8 mouse cellular contexts compared by ENCODE assay signal in the genomic region with DNA sequence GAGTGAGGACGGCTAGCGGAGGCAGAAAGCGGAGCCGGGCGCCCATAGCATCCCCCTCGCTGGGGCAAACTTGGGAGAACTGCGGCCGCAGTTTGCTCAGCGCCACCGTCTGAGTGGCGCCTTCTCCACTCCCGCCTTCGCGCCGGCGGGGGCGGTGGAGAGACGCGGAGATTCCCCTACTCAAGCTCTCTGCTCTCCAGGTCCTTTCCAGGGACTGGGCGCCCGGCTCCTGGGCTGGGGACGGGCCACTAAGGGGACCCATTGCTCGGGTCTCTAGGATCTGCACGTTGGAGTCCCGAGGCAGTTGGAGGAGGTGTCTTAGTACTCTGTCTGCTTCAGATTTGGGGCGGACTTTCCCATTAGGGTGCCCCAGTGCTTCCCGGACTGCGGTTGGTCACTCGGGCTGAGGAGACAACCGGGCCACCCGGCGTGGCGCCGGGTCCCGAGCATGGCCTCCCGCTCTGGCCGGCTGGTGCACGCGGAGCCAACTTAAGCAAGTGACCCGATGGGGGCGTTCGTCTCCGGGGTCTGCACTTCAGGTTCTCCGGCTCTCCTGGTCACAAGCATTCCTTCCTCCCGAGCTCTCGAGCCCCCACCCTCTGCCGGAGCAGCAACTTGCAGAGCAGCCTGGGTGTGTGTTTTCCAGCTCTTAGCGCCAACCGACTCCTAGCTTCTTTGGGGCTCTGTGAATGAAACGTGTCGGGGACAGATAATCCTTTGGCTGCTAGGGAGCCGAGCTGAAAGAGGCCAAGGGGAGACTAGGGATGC. TPM values are rescaled to one million over a fixed set of nuclear protein-coding genes. Genes with fewer than 3 reads are reported as not detected.
A peak's percentile ranks its signal among the peaks of the same experiment; 100 is the strongest.
DNase-seq lines count a peak whose midpoint lies in the region; ATAC-seq lines count a peak whose summit lies in the region.

No protein-coding gene starts in this region.

- H3K4me2 ChIP-seq in lung, embryonic 16.5 days (ENCODE audit: low read depth, low read length): peak overlapping the region; percentile 84

- peak overlapping the region; percentile 67 for H3K9ac ChIP-seq in lung, embryonic 16.5 days (ENCODE audit: low read length)

- H3K27me3 ChIP-seq in lung, embryonic 16.5 days (ENCODE audit: control insufficient read depth, insufficient read depth, low read depth, low read length): no peaks in the 10 kb centered on the region

- H3K4me1 ChIP-seq in lung, embryonic 16.5 days (replicated peaks; ENCODE audit: control insufficient read depth, insufficient read depth, low read length): peaks cover 11% of the 10 kb centered on the region

- H3K36me3 ChIP-seq in lung, embryonic 16.5 days (ENCODE audit: control insufficient read depth, insufficient read depth, low read length): no peaks in the 10 kb centered on the region

- peak overlapping the region; percentile 81 for H3K27ac ChIP-seq in lung, embryonic 16.5 days (ENCODE audit: low read length)

- peak; percentile 74 for DNase-seq in NIH3T3 (ENCODE audit: low read depth)
- peak; percentile 46 for DNase-seq in cerebellum, adult 9-11 months
- DNase-seq in frontal cortex, postnatal 10 days (ENCODE audit: low spot score in 2 of 2): peak; percentile 67 to 68
- peak; percentile 67 for DNase-seq in layer of hippocampus, postnatal 14 days (ENCODE audit: low spot score in 2 of 2)
- peak; percentile 59 for DNase-seq in ovary, postnatal 36 days (ENCODE audit: low spot score)
- no peak for DNase-seq in spleen, postnatal 14 days (ENCODE audit: low spot score in 2 of 2)

- peak overlapping the region; percentile 67 for H3K4me3 ChIP-seq in lung, embryonic 16.5 days (ENCODE audit: low read length)

- ATAC-seq in hematopoietic stem cell, adult 5-6 weeks (replicated peaks in 1 of 2; ENCODE audit: insufficient read depth in 1 of 2, low FRiP score in 2 of 2, low TSS enrichment in 1 of 2, low read depth in 1 of 2, poor library complexity in 2 of 2, severe bottlenecking in 2 of 2): peak; percentile 48 to 59
- ATAC-seq in lung, embryonic 16.5 days (ENCODE audit: low read depth): peak; percentile 86

- WGBS in lung, embryonic 16.5 days: under 1% methylated on average over 52 of the region's 52 CpGs

- no peaks in the 10 kb centered on the region for H3K9me3 ChIP-seq in lung, embryonic 16.5 days (ENCODE audit: control insufficient read depth, low read length)

RNA-seq across cellular contexts. Expression of a gene that starts 1.5 kb away (rescaled TPM):
- total RNA-seq in hematopoietic stem cell, adult 5-6 weeks (2017): not detected in 2 replicates
- 10 to 100 TPM; 13.6 to 14.7 TPM for total RNA-seq in layer of hippocampus, postnatal 14 days (2021)
- 25.6 and 26.1 TPM in 2 replicates for polyA plus RNA-seq in lung, embryonic 16.5 days (2015; fragmentation: Nextera tagmentation; extraction: Ambion mirVana)

Comparison
In these comparisons a context has a peak if more than half of its experiments do, and no peak if none do; other contexts are left out.
1. DNase-seq: peak in NIH3T3 (single experiment), cerebellum, adult 9-11 months (single experiment), frontal cortex, postnatal 10 days (2 of 2), layer of hippocampus, postnatal 14 days (2 of 2) and ovary, postnatal 36 days (single experiment); none in spleen, postnatal 14 days (0 of 2).
2. RNA of a gene that starts 1.5 kb away (total RNA-seq): 13.6 to 14.7 TPM in layer of hippocampus, postnatal 14 days; not detected in hematopoietic stem cell, adult 5-6 weeks; every median in the first group is over 10 times any median in the second.